Mouse (Mus musculus): ENCODE results near the gene Adcy4.

The Adcy4 gene

GRCm38 (mm10) chr14:55758363-55758784 lies 25.5 kb downstream of the Adcy4 start, which contains the start of gene Cideb:
TSS of gene Cideb (minus strand) at chr14:55758458.
- no peak for DNase-seq (ENCODE audit: low spot score in 2 of 2)

GRCm38 (mm10) chr14:55757566-55757965 lies 26.3 kb downstream of the Adcy4 start:
- DNase-seq (ENCODE audit: low spot score in 2 of 2): no peak

GRCm38 (mm10) chr14:55747051-55747847 lies 36.6 kb downstream of the Adcy4 start:
- no peak for DNase-seq (ENCODE audit: low spot score in 2 of 2)

GRCm38 (mm10) chr14:55745861-55746237 lies 38.0 kb downstream of the Adcy4 start:
- DNase-seq (ENCODE audit: low spot score in 2 of 2): no peak

- DNase-seq (ENCODE audit: low spot score in 2 of 2): peak; percentile 81 to 89
These were observed 38.6 kb downstream of the Adcy4 start, which contains the start of the genes Dhrs1 and Nop9 for GRCm38 (mm10) chr14:55745180-55745860. TSS of gene Dhrs1 (minus strand) at chr14:55745690. TSS of gene Nop9 (plus strand) at chr14:55745693.

GRCm38 (mm10) chr14:55743711-55744110 lies 40.2 kb downstream of the Adcy4 start:
- peak; percentile 89 to 90 for DNase-seq (ENCODE audit: low spot score in 2 of 2)

GRCm38 (mm10) chr14:55737086-55737687 lies 46.7 kb downstream of the Adcy4 start:
- no peak for DNase-seq (ENCODE audit: low spot score in 2 of 2)

GRCm38 (mm10) chr14:55735758-55736157 lies 48.1 kb downstream of the Adcy4 start:
- DNase-seq (ENCODE audit: low spot score in 2 of 2): no peak

GRCm38 (mm10) chr14:55735334-55735733 lies 48.6 kb downstream of the Adcy4 start:
- DNase-seq (ENCODE audit: low spot score in 2 of 2): no peak

- no peak for DNase-seq (ENCODE audit: low spot score in 2 of 2)
These were observed 49.0 kb downstream of the Adcy4 start for GRCm38 (mm10) chr14:55734869-55735268.

GRCm38 (mm10) chr14:55733889-55734288 lies 50.0 kb downstream of the Adcy4 start:
- no peak for DNase-seq (ENCODE audit: low spot score in 2 of 2)

GRCm38 (mm10) chr14:55730531-55731032 lies 53.3 kb downstream of the Adcy4 start:
- no peak for DNase-seq (ENCODE audit: low spot score in 2 of 2)

GRCm38 (mm10) chr14:55730116-55730515 lies 53.8 kb downstream of the Adcy4 start:
- DNase-seq (ENCODE audit: low spot score in 2 of 2): no peak

GRCm38 (mm10) chr14:55727889-55728685 lies 55.8 kb downstream of the Adcy4 start:
- no peak for DNase-seq (ENCODE audit: low spot score in 2 of 2)

- DNase-seq (ENCODE audit: low spot score in 2 of 2): no peak
These were observed 57.6 kb downstream of the Adcy4 start for GRCm38 (mm10) chr14:55726261-55726660.

GRCm38 (mm10) chr14:55724411-55724871 lies 59.5 kb downstream of the Adcy4 start:
- DNase-seq (ENCODE audit: low spot score in 2 of 2): peak in 1 of 2 experiments; percentile 53

GRCm38 (mm10) chr14:55723433-55723832 lies 60.5 kb downstream of the Adcy4 start:
- no peak for DNase-seq (ENCODE audit: low spot score in 2 of 2)

GRCm38 (mm10) chr14:55722438-55722945 lies 61.4 kb downstream of the Adcy4 start:
- DNase-seq (ENCODE audit: low spot score in 2 of 2): no peak

GRCm38 (mm10) chr14:55721700-55722437 lies 62.0 kb downstream of the Adcy4 start, which contains the start of gene Rabggta:
TSS of gene Rabggta (minus strand) at chr14:55722263.
- DNase-seq (ENCODE audit: low spot score in 2 of 2): peak; percentile 89 to 96

GRCm38 (mm10) chr14:55721076-55721475 lies 62.8 kb downstream of the Adcy4 start:
- DNase-seq (ENCODE audit: low spot score in 2 of 2): no peak
